Mouse (Mus musculus) kidney, adult 11 months (tissue): ENCODE data around the gene Tmc3.

Source experiments
- DNase-seq: peaks from one replicate; pipeline ENCODE4 v3.0.0; 2022

Gene Tmc3

GRCm38 (mm10) chr7:83584639-83585471 is at the start of gene Tmc3:
TSS of gene Tmc3 (plus strand) at chr7:83584927.
- DNase-seq, result peak; percentile 33

- no peak for DNase-seq
Observed at GRCm38 (mm10) chr7:83541536-83542169, 43.1 kb upstream of the Tmc3 start.

GRCm38 (mm10) chr7:83548686-83549352 is 35.9 kb upstream of the Tmc3 start:
- no peak for DNase-seq

- no peak for DNase-seq
Observed at GRCm38 (mm10) chr7:83549353-83549774, 35.4 kb upstream of the Tmc3 start.

GRCm38 (mm10) chr7:83549951-83550407 is 34.7 kb upstream of the Tmc3 start:
- DNase-seq, result no peak

GRCm38 (mm10) chr7:83554477-83554876 is 30.2 kb upstream of the Tmc3 start:
- no peak for DNase-seq

GRCm38 (mm10) chr7:83556488-83556887 is 28.2 kb upstream of the Tmc3 start:
- no peak for DNase-seq

- no peak for DNase-seq
Observed at GRCm38 (mm10) chr7:83558741-83559280, 25.9 kb upstream of the Tmc3 start.

GRCm38 (mm10) chr7:83559495-83559894 is 25.2 kb upstream of the Tmc3 start:
- no peak for DNase-seq

GRCm38 (mm10) chr7:83561849-83562248 is 22.9 kb upstream of the Tmc3 start:
- DNase-seq, result no peak

GRCm38 (mm10) chr7:83564635-83565291 is 20.0 kb upstream of the Tmc3 start:
- no peak for DNase-seq

GRCm38 (mm10) chr7:83565976-83566375 is 18.8 kb upstream of the Tmc3 start:
- DNase-seq, result peak; percentile 57

GRCm38 (mm10) chr7:83567841-83568500 is 16.8 kb upstream of the Tmc3 start:
- DNase-seq, result peak; percentile 30

GRCm38 (mm10) chr7:83568815-83569214 is 15.9 kb upstream of the Tmc3 start:
- no peak for DNase-seq

- DNase-seq, result no peak
Observed at GRCm38 (mm10) chr7:83569436-83569835, 15.3 kb upstream of the Tmc3 start.

GRCm38 (mm10) chr7:83571077-83571476 is 13.7 kb upstream of the Tmc3 start:
- DNase-seq, result no peak

GRCm38 (mm10) chr7:83571901-83572300 is 12.8 kb upstream of the Tmc3 start:
- no peak for DNase-seq

GRCm38 (mm10) chr7:83572451-83572850 is 12.3 kb upstream of the Tmc3 start:
- no peak for DNase-seq

- DNase-seq, result no peak
Observed at GRCm38 (mm10) chr7:83580946-83581345, 3.8 kb upstream of the Tmc3 start.

- DNase-seq, result peak; percentile 16
Observed at GRCm38 (mm10) chr7:83594056-83594455, 9.3 kb downstream of the Tmc3 start.

- DNase-seq, result no peak
Observed at GRCm38 (mm10) chr7:83597063-83597462, 12.3 kb downstream of the Tmc3 start.
